Mouse (Mus musculus): ENCODE results near the gene Sh3rf3.

- no peak for TF ChIP-seq EP300 (IDR thresholded peaks at IDR 0.05; ENCODE audit: low read depth)
- TF ChIP-seq CTCF (IDR thresholded peaks at IDR 0.05; ENCODE audit: low read depth), result no peak
These were observed 345.5 kb downstream of the Sh3rf3 start for GRCm38 (mm10) chr10:59158627-59159026.
